ENCODE assay signal across 16 mouse cellular contexts in the genomic region with DNA sequence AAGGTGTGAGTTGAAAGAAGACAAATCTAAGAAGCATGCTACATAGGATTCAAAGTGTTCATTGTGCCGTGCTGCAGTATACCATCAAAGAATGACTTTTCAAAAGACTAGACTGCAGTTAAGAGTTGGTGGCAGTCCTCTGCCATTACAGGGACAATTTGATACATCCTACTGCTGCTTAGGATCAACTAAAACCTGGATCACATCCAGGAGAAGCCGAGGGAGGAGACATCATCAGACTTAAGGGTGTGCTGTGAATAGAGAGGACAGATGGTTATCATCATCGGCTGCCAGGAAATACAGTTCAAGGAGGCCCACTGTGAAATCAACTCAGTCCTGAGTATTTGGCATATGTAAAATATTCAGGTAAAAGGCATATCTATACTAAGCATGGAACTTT.
DNase-seq lines count a peak whose midpoint lies in the region; ATAC-seq and TF ChIP-seq lines count a peak whose summit lies in the region.
"Had no signal": no experiment of that assay in that cellular context is flagged by ENCODE, and none has a peak within 500 bp of the region (broad histone marks: within the 10 kb centered on the region; RNA-seq: fewer than 3 reads in every experiment).

No protein-coding gene starts in this region.

- no peaks in the 10 kb centered on the region for H3K4me1 ChIP-seq in forebrain, embryonic 14.5 days (ENCODE audit: control insufficient read depth, insufficient read depth, low read length)
- no peaks in the 10 kb centered on the region for H3K4me1 ChIP-seq in forebrain, postnatal 0 days (ENCODE audit: insufficient read depth)
- no peaks in the 10 kb centered on the region for H3K4me1 ChIP-seq in limb, embryonic 14.5 days (ENCODE audit: control insufficient read depth, insufficient read depth, low read length)
- H3K4me1 ChIP-seq in limb, embryonic 10.5 days = no peaks in the 10 kb centered on the region
- H3K4me1 ChIP-seq: limb, embryonic 13.5 days; liver, embryonic 15.5 days; midbrain, embryonic 12.5 days; neural tube, embryonic 15.5 days had no signal

- no peaks in the 10 kb centered on the region for H3K36me3 ChIP-seq in forebrain, embryonic 14.5 days (ENCODE audit: control insufficient read depth, insufficient read depth, low read length)
- H3K36me3 ChIP-seq in forebrain, postnatal 0 days (ENCODE audit: insufficient read depth) = no peaks in the 10 kb centered on the region
- H3K36me3 ChIP-seq in limb, embryonic 14.5 days (ENCODE audit: control insufficient read depth, insufficient read depth, low read length) = no peaks in the 10 kb centered on the region
- H3K36me3 ChIP-seq in limb, embryonic 10.5 days = no peaks in the 10 kb centered on the region
- H3K36me3 ChIP-seq: limb, embryonic 13.5 days; liver, embryonic 15.5 days; midbrain, embryonic 12.5 days; neural tube, embryonic 15.5 days had no signal

- peak; percentile 54; the same call in 1 of the 2 replicates for ATAC-seq in forebrain, embryonic 14.5 days
- ATAC-seq in forebrain, postnatal 0 days = no peak
- ATAC-seq in limb, embryonic 14.5 days (ENCODE audit: low FRiP score, low read depth) = no peak

- peak; percentile 46 for DNase-seq in forebrain, embryonic 14.5 days (ENCODE audit: low spot score)
- no peak for DNase-seq in forebrain, postnatal 0 days
- peak; percentile 16 for DNase-seq in limb, embryonic 14.5 days (ENCODE audit: low spot score)
- DNase-seq in limb, embryonic 10.5 days (ENCODE audit: low spot score) = no peak
- DNase-seq in brain, embryonic 14.5 days (ENCODE audit: low read depth) = peak; percentile 73
- DNase-seq in cerebellum, postnatal 25 days = peak; percentile 30 to 51
- DNase-seq in urinary bladder, postnatal 36 days (ENCODE audit: low spot score in 2 of 2) = no peak
- DNase-seq: adrenal gland, postnatal 36 days; gastrocnemius, postnatal 36 days; kidney, adult 9 months; right cerebral cortex, postnatal 4 days had no signal

- TF ChIP-seq POLR2A in limb, embryonic 14.5 days (IDR thresholded peaks at IDR 0.05; ENCODE audit: borderline replicate concordance, extremely low read depth, insufficient read depth, insufficient read length) = no peak
- TF ChIP-seq POLR2A in brain, embryonic 14.5 days (IDR thresholded peaks at IDR 0.05; ENCODE audit: borderline replicate concordance, extremely low read depth, insufficient read depth, insufficient read length, poor library complexity, severe bottlenecking) = no peak

- H3K4me3 ChIP-seq in forebrain, embryonic 14.5 days (ENCODE audit: low read depth, low read length) = no peak overlapping the region
- no peak overlapping the region for H3K4me3 ChIP-seq in forebrain, postnatal 0 days (ENCODE audit: low read depth, low read length)
- H3K4me3 ChIP-seq in limb, embryonic 14.5 days (replicated peaks; ENCODE audit: low read length) = no peak overlapping the region
- no peak overlapping the region for H3K4me3 ChIP-seq in limb, embryonic 10.5 days
- H3K4me3 ChIP-seq: limb, embryonic 13.5 days; liver, embryonic 15.5 days; midbrain, embryonic 12.5 days; neural tube, embryonic 15.5 days had no signal

- no peak for TF ChIP-seq CTCF in forebrain, postnatal 0 days (IDR thresholded peaks at IDR 0.05; ENCODE audit: low read depth)
- no peak for TF ChIP-seq CTCF in brain, embryonic 14.5 days (IDR thresholded peaks at IDR 0.05; ENCODE audit: borderline replicate concordance, extremely low read depth, insufficient read depth, insufficient read length)

- WGBS in forebrain, embryonic 14.5 days = 62% methylated on average over 3 of the region's 3 CpGs
- WGBS in forebrain, postnatal 0 days = 51% methylated on average over 3 of the region's 3 CpGs
- 66% methylated on average over 3 of the region's 3 CpGs for WGBS in limb, embryonic 14.5 days
- 67% methylated on average over 3 of the region's 3 CpGs for WGBS in limb, embryonic 10.5 days

- no peak overlapping the region for H3K27ac ChIP-seq in forebrain, embryonic 14.5 days (ENCODE audit: low read depth, low read length)
- no peak overlapping the region for H3K27ac ChIP-seq in forebrain, postnatal 0 days (ENCODE audit: low read depth, low read length)
- H3K27ac ChIP-seq in limb, embryonic 14.5 days (replicated peaks; ENCODE audit: low read depth, low read length) = no peak overlapping the region
- no peak overlapping the region for H3K27ac ChIP-seq in limb, embryonic 10.5 days
- H3K27ac ChIP-seq: limb, embryonic 13.5 days; liver, embryonic 15.5 days; macrophage; midbrain, embryonic 12.5 days; neural tube, embryonic 15.5 days had no signal

- H3K4me2 ChIP-seq in forebrain, embryonic 14.5 days (ENCODE audit: low read length) = no peak overlapping the region
- H3K4me2 ChIP-seq in forebrain, postnatal 0 days (ENCODE audit: low read depth) = no peak overlapping the region
- H3K4me2 ChIP-seq in limb, embryonic 14.5 days (replicated peaks; ENCODE audit: low read depth, low read length, severe bottlenecking) = no peak overlapping the region
- H3K4me2 ChIP-seq: limb, embryonic 13.5 days; liver, embryonic 15.5 days; midbrain, embryonic 12.5 days; neural tube, embryonic 15.5 days had no signal

- no peaks in the 10 kb centered on the region for H3K9me3 ChIP-seq in forebrain, embryonic 14.5 days (replicated peaks; ENCODE audit: control insufficient read depth, low read length)
- no peaks in the 10 kb centered on the region for H3K9me3 ChIP-seq in forebrain, postnatal 0 days (ENCODE audit: low read length)
- no peaks in the 10 kb centered on the region for H3K9me3 ChIP-seq in limb, embryonic 14.5 days (ENCODE audit: control insufficient read depth, low read length)
- H3K9me3 ChIP-seq in limb, embryonic 10.5 days (replicated peaks) = no peaks in the 10 kb centered on the region
- H3K9me3 ChIP-seq: limb, embryonic 13.5 days; liver, embryonic 15.5 days; midbrain, embryonic 12.5 days; neural tube, embryonic 15.5 days had no signal

- H3K27me3 ChIP-seq in forebrain, embryonic 14.5 days (replicated peaks; ENCODE audit: control insufficient read depth, insufficient read depth, low read length) = no peaks in the 10 kb centered on the region
- H3K27me3 ChIP-seq in forebrain, postnatal 0 days (ENCODE audit: insufficient read depth, low read length) = no peaks in the 10 kb centered on the region
- H3K27me3 ChIP-seq in limb, embryonic 14.5 days (ENCODE audit: control insufficient read depth, insufficient read depth, low read length) = no peaks in the 10 kb centered on the region
- H3K27me3 ChIP-seq in limb, embryonic 10.5 days (ENCODE audit: low read depth, poor library complexity, severe bottlenecking) = no peaks in the 10 kb centered on the region
- H3K27me3 ChIP-seq: limb, embryonic 13.5 days; liver, embryonic 15.5 days; midbrain, embryonic 12.5 days; neural tube, embryonic 15.5 days had no signal

- no peak overlapping the region for H3K9ac ChIP-seq in forebrain, embryonic 14.5 days (ENCODE audit: low read length)
- no peak overlapping the region for H3K9ac ChIP-seq in forebrain, postnatal 0 days
- no peak overlapping the region for H3K9ac ChIP-seq in limb, embryonic 14.5 days (ENCODE audit: low read depth, low read length, severe bottlenecking)
- H3K9ac ChIP-seq: limb, embryonic 13.5 days; liver, embryonic 15.5 days; midbrain, embryonic 12.5 days; neural tube, embryonic 15.5 days had no signal

Comparison
In these comparisons a context has a peak if more than half of its experiments do, and no peak if none do; other contexts are left out.
1. DNase-seq: peak in forebrain, embryonic 14.5 days (single experiment), limb, embryonic 14.5 days (single experiment), brain, embryonic 14.5 days (single experiment) and cerebellum, postnatal 25 days (2 of 2); none in forebrain, postnatal 0 days (single experiment), limb, embryonic 10.5 days (single experiment) and urinary bladder, postnatal 36 days (0 of 2).